Mouse (Mus musculus): ENCODE measurements around the gene Pank4. TPM values are rescaled to one million over a fixed set of nuclear protein-coding genes. Genes with fewer than 3 reads are reported as not detected.

The Pank4 gene
- total RNA-seq, 2 experiments from 2014 or later, result 45.1 to 45.5 TPM

DNA sequence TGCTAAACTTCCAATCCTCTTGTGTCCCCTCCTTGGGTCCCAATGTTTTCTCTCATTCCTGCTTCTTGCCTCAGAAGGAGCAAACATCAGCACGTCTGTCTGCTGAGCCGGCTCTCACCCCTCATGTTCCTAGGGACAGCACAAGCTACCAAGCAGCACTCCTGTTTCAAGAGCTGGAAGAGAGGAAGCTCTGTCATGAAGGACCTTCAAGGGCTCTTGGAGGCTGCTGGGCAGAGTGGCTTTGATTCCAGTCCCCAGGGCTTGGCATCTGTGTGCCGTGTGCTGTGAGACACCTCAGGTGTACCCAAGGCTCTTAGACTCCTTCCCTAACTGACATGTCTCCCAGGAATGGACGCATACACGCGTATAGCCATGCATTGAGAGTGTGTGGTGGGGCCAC is 17.2 kb downstream of the Pank4 start:
- intact Hi-C loops (cut with DNase I), result loop anchor here (1.0 to 2.0 kb wide), 2 partner anchors 74 to 85 kb away; no protein-coding TSS in a partner anchor
- H3K4me3 ChIP-seq, result no peak overlapping the region
- peak overlapping the region; percentile 69; the same call in 1 of the 2 replicates for H3K27ac ChIP-seq
- TF ChIP-seq CTCF (IDR thresholded peaks at IDR 0.05), result no peak
- no peak for DNase-seq (ENCODE audit: extremely low spot score in 1 of 2, low spot score in 2 of 2)

DNA sequence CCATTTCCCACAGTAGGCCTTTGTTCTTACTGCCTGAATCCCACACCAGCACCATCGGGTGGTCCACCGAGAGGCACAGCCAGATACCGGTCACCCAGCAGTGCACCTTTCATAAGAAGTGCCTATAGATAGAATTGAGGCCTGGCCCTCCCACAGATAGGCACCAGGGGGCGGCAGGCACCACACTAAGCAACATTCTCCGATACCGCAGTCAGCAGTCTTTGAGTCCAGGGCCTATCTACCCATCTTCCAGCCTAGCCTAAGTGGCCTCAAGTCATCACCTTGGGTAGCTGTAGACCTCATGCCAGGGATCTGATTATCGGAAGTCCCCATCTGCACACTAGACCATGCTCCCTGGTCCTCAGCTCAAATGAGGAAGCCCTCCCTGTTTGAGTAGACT is 17.6 kb downstream of the Pank4 start:
- peak; percentile 68 to 81 for DNase-seq (ENCODE audit: extremely low spot score in 1 of 2, low spot score in 2 of 2)
- peak; percentile 83 for TF ChIP-seq CTCF (IDR thresholded peaks at IDR 0.05)
- Histone ChIP-seq H3K27ac (peak overlapping the region; percentile 69; the same call in 1 of the 2 replicates), H3K4me3 (no peak overlapping the region)
- intact Hi-C loops (cut with DNase I), result loop anchor here (1.0 to 2.0 kb wide), 2 partner anchors 73 to 85 kb away; no protein-coding TSS in a partner anchor

- Histone ChIP-seq H3K4me3 (no peak overlapping the region), H3K27ac (no peak overlapping the region)
- no peak for TF ChIP-seq CTCF (IDR thresholded peaks at IDR 0.05)
- no peak for DNase-seq (ENCODE audit: extremely low spot score in 1 of 2, low spot score in 2 of 2)
- intact Hi-C loops (cut with DNase I), result no loop called here
Observed at GRCm38 (mm10) chr4:154982247-154983120, 18.6 kb downstream of the Pank4 start.

- Histone ChIP-seq H3K4me3 (no peak overlapping the region), H3K27ac (no peak overlapping the region)
- no peak for TF ChIP-seq CTCF (IDR thresholded peaks at IDR 0.05)
- DNase-seq (ENCODE audit: extremely low spot score in 1 of 2, low spot score in 2 of 2), result no peak
- intact Hi-C loops (cut with DNase I), result no loop called here
Observed at GRCm38 (mm10) chr4:154983767-154984166, 19.8 kb downstream of the Pank4 start.

- TF ChIP-seq CTCF (IDR thresholded peaks at IDR 0.05), result no peak
- Histone ChIP-seq H3K27ac (peak overlapping the region; percentile 60; the same call in 1 of the 2 replicates), H3K4me3 (no peak overlapping the region)
- DNase-seq (ENCODE audit: extremely low spot score in 1 of 2, low spot score in 2 of 2), result no peak
- intact Hi-C loops (cut with DNase I), result no loop called here
Observed at GRCm38 (mm10) chr4:154985151-154985777, 21.3 kb downstream of the Pank4 start.

GRCm38 (mm10) chr4:154986096-154986495 is 22.2 kb downstream of the Pank4 start:
- intact Hi-C loops (cut with DNase I), result no loop called here

DNA sequence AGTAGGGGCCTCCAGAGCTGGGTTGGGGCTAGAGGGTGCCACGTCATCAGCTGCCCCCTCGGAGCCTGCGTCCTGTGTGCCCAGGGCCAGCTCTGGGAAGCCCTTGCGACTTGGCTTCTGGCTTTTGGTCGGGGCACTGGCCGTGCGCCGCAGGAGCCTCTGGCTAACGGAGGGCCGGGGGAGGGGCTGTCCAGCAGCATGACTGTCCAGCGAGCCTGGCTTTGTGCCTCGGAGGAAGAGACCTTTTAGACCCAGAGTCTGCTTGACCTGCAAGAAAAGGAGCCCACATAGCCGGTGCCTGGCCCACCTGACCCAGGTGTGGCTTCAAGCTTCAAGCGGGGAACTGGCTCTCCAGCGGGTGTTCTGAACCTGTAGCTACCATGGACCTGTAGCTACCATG is 22.8 kb downstream of the Pank4 start:
- no peak for DNase-seq (ENCODE audit: extremely low spot score in 1 of 2, low spot score in 2 of 2)
- TF ChIP-seq CTCF (IDR thresholded peaks at IDR 0.05), result no peak
- no peak overlapping the region for H3K4me3 ChIP-seq
- H3K27ac ChIP-seq, result no peak overlapping the region
- intact Hi-C loops (cut with DNase I), result no loop called here

More at GRCm38 (mm10) chr4:154986096-154986495, 22.2 kb downstream of the Pank4 start:
- Histone ChIP-seq H3K4me3 (peak overlapping the region; percentile 30; the same call in 1 of the 2 replicates), H3K27ac (peak overlapping the region; percentile 60)
- peak; percentile 74 to 79 for DNase-seq (ENCODE audit: extremely low spot score in 1 of 2, low spot score in 2 of 2)
- peak; percentile 82 for TF ChIP-seq CTCF (IDR thresholded peaks at IDR 0.05)

GRCm38 (mm10) chr4:154994876-154995275 is 31.0 kb downstream of the Pank4 start:
- Histone ChIP-seq H3K4me3 (no peak overlapping the region), H3K27ac (no peak overlapping the region)
- DNase-seq (ENCODE audit: extremely low spot score in 1 of 2, low spot score in 2 of 2), result no peak
- intact Hi-C loops (cut with DNase I), result no loop called here
- no peak for TF ChIP-seq CTCF (IDR thresholded peaks at IDR 0.05)

DNA sequence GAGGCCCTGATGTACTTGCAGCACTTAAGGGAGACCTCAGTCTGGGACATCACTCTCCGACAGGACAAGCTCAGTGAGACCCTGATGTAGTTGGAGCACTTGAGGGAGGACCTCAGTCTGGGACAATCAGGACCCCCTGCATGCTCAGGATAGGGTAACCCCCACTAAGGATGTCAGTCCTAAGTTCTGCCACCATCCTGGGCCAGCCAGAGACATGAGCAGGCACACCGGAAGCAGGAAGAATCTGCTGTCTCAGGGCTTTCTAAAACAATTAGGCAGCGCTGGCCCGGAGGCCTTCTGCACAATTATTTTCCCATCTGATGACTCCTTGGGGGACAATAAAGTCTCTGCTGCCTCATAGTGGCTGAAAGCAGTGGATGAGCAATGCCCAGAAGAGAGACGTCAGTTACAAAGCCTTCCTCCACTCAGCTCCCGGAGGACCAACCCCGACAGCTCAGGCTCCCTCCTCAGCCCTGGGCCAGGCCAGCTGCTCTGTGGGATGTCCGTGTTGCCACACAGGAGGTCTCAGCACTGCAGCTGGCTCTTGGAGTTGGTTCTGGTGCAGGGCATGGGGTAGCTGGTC is 32.7 kb downstream of the Pank4 start:
- H3K4me3 ChIP-seq, result no peak overlapping the region
- no peak for DNase-seq (ENCODE audit: extremely low spot score in 1 of 2, low spot score in 2 of 2)
- intact Hi-C loops (cut with DNase I), result no loop called here
- peak; percentile 21 for TF ChIP-seq CTCF (IDR thresholded peaks at IDR 0.05)
- H3K27ac ChIP-seq, result no peak overlapping the region

DNA sequence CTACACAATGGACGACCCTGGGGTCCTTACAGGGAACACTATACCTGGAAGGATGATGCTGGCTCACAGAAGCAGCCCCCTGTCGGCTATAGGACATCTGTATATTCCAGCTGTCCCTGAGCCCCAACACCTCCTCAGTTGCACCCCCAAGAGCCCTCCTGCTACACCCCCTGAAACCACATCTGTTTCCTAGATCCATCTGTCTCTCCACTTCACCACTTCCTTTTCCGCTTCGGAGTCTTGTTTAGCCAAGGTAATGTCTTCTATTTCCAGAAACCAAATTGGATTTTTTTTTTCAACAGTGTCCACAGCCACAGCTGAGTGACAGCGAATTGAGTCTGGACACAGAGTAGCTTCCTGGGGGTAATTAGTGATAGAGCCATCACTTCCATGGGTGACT is 35.5 kb downstream of the Pank4 start:
- no peak for TF ChIP-seq CTCF (IDR thresholded peaks at IDR 0.05)
- DNase-seq (ENCODE audit: extremely low spot score in 1 of 2, low spot score in 2 of 2), result no peak
- intact Hi-C loops (cut with DNase I), result no loop called here

DNA sequence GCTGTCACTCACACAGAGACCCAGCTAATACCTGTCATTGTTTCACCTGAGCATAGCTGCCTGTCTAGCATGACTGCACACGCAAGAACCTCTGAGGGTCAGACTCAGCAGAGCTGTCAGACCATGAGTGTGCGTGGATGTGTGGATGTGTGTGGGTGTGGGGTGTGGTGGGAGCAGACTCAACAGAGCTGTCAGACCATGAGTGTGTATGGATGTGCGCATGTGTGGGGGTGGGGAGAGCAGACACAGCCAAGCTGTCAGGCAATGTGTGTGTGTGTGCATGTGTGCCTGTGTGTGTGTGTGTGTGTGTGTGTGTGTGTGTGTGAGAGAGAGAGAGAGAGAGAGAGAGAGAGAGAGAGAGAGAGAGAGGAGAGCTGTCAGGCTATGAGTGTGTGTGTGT is 41.4 kb downstream of the Pank4 start:
- Histone ChIP-seq H3K27ac (no peak overlapping the region), H3K4me3 (no peak overlapping the region)
- intact Hi-C loops (cut with DNase I), result no loop called here
- no peak for DNase-seq (ENCODE audit: extremely low spot score in 1 of 2, low spot score in 2 of 2)
- TF ChIP-seq CTCF (IDR thresholded peaks at IDR 0.05), result no peak

More for the DNA sequence above, 35.5 kb downstream of the Pank4 start:
- H3K4me3 ChIP-seq, result no peak overlapping the region
- no peak overlapping the region for H3K27ac ChIP-seq

- Histone ChIP-seq H3K27ac (no peak overlapping the region), H3K4me3 (no peak overlapping the region)
- no peak for TF ChIP-seq CTCF (IDR thresholded peaks at IDR 0.05)
- DNase-seq (ENCODE audit: extremely low spot score in 1 of 2, low spot score in 2 of 2), result no peak
- intact Hi-C loops (cut with DNase I), result no loop called here
Observed at GRCm38 (mm10) chr4:155006296-155006695, 42.4 kb downstream of the Pank4 start.
